Mouse (Mus musculus) embryonic facial prominence, embryonic 13.5 days (tissue): ENCODE results near the gene Hdhd5. TPM values are rescaled to one million over a fixed set of nuclear protein-coding genes. Genes with fewer than 3 reads are reported as not detected.
A peak's percentile ranks its signal among the peaks of the same experiment; 100 is the strongest.

Source experiments
- ATAC-seq: fragments of 200-750 bp; cut with Nextera tagmentation; 2 replicates; pipeline ENCODE4 v1.8.0; 2017; ENCODE audit warnings: low read depth; ENCODE audit not compliant: insufficient number of reproducible peaks, insufficient read depth, low FRiP score, low TSS enrichment
- H3K27ac ChIP-seq: fragments of 300-500 bp; sonication (generic); 2 replicates; pipeline ENCODE4 v1.5.1; 2015; ENCODE audit warnings: moderate library complexity, mild to moderate bottlenecking, inconsistent platforms
- H3K27me3 ChIP-seq: fragments of 300-500 bp; sonication (generic); 2 replicates; pipeline ENCODE4 v1.6.1; 2015; ENCODE audit warnings: mild to moderate bottlenecking, inconsistent platforms
- H3K36me3 ChIP-seq: fragments of 300-500 bp; sonication (generic); 2 replicates; pipeline ENCODE4 v1.6.1; 2015; ENCODE audit warnings: mild to moderate bottlenecking, inconsistent platforms
- H3K4me1 ChIP-seq: fragments of 300-500 bp; sonication (generic); 2 replicates; pipeline ENCODE4 v1.6.1; 2015; ENCODE audit warnings: inconsistent platforms
- H3K4me2 ChIP-seq: fragments of 300-500 bp; sonication (generic); 2 replicates; pipeline ENCODE4 v1.6.1; 2015; ENCODE audit warnings: moderate library complexity, mild to moderate bottlenecking, inconsistent platforms
- H3K4me3 ChIP-seq: fragments of 300-500 bp; sonication (generic); 2 replicates; pipeline ENCODE4 v1.5.1; 2015; ENCODE audit warnings: mild to moderate bottlenecking, inconsistent platforms
- H3K9ac ChIP-seq: fragments of 300-500 bp; sonication (generic); 2 replicates; pipeline ENCODE4 v1.6.1; 2015; ENCODE audit warnings: mild to moderate bottlenecking, inconsistent platforms
- H3K9me3 ChIP-seq: fragments of 300-500 bp; sonication (generic); 2 replicates; pipeline ENCODE4 v1.6.1; 2016; ENCODE audit warnings: inconsistent platforms
- WGBS: fragments of 180-500 bp; shearing (Covaris S2); methylation state at CpG from one replicate; pipeline ENCODE4 v1.1.7; 2015; ENCODE audit warnings: mixed read lengths; 5-methylcytosine and 5-hydroxymethylcytosine counted together
- polyA plus RNA-seq: library from polyadenylated mRNA; unstranded; fragments of >200 nt; fragmentation: Nextera tagmentation; extraction: Ambion mirVana; gene quantifications from 2 replicates; pipeline ENCODE4 v1.2.1, GENCODE M21; 2015

Hdhd5 gene
- polyA plus RNA-seq, 1 experiment from 2014 or later = 18.8 TPM

- Histone ChIP-seq H3K9ac (peak within 1 kb of the TSS; percentile 74), H3K4me1 (peaks cover 25% of the 10 kb centered on the region), H3K36me3 (no peaks in the 10 kb centered on the region), H3K4me2 (peak within 1 kb of the TSS; percentile 94), H3K27me3 (peaks cover 54% of the 10 kb centered on the region), H3K27ac (0 out of 2 replicates have a peak within 1 kb of the TSS, but pooled peaks have one; percentile 33), H3K4me3 (peak within 1 kb of the TSS; percentile 75), H3K9me3 (no peaks in the 10 kb centered on the region)
- ATAC-seq = peak; percentile 71
- under 1% methylated on average over 81 of the region's 84 CpGs for WGBS
These were observed 37.5 kb downstream of the Hdhd5 start, which contains the start of gene Tmem121b for GRCm38 (mm10) chr6:120493374-120494181. Tmem121b (minus strand) TSS chr6:120493807.

GRCm38 (mm10) chr6:120492499-120493373 is 38.4 kb downstream of the Hdhd5 start:
- peak overlapping the region; percentile 75 for H3K4me3 ChIP-seq
- peak; percentile 2; the same call in 1 of the 2 replicates for ATAC-seq
- H3K27me3 ChIP-seq = peaks cover 54% of the 10 kb centered on the region

GRCm38 (mm10) chr6:120491862-120492498 is 39.1 kb downstream of the Hdhd5 start:
- peak overlapping the region; percentile 94 for H3K4me2 ChIP-seq
- no peak overlapping the region for H3K27ac ChIP-seq
- peak overlapping the region; percentile 75 for H3K4me3 ChIP-seq
- no peaks in the 10 kb centered on the region for H3K36me3 ChIP-seq
- peaks cover 54% of the 10 kb centered on the region for H3K27me3 ChIP-seq
- no peak for ATAC-seq
- H3K4me1 ChIP-seq = peaks cover 25% of the 10 kb centered on the region
- WGBS = 9% methylated on average over 22 of the region's 22 CpGs
- H3K9ac ChIP-seq = no peak overlapping the region
- no peaks in the 10 kb centered on the region for H3K9me3 ChIP-seq

More at GRCm38 (mm10) chr6:120492499-120493373, 38.4 kb downstream of the Hdhd5 start:
- no peaks in the 10 kb centered on the region for H3K36me3 ChIP-seq
- H3K27ac ChIP-seq = no peak overlapping the region
- H3K4me2 ChIP-seq = peak overlapping the region; percentile 94
- H3K9me3 ChIP-seq = no peaks in the 10 kb centered on the region
- H3K9ac ChIP-seq = peak overlapping the region; percentile 74
- H3K4me1 ChIP-seq = peaks cover 25% of the 10 kb centered on the region
- WGBS = under 1% methylated on average over 92 of the region's 95 CpGs

- 52% methylated on average over 7 of the region's 7 CpGs for WGBS
- Histone ChIP-seq H3K27ac (no peak overlapping the region), H3K9me3 (no peaks in the 10 kb centered on the region), H3K4me2 (0 out of 2 replicates have a peak overlapping the region, but pooled peaks have one; percentile 94), H3K36me3 (no peaks in the 10 kb centered on the region), H3K9ac (no peak overlapping the region), H3K4me3 (no peak overlapping the region), H3K27me3 (peaks cover 52% of the 10 kb centered on the region), H3K4me1 (peaks cover 25% of the 10 kb centered on the region)
- no peak for ATAC-seq
These were observed 40.1 kb downstream of the Hdhd5 start for GRCm38 (mm10) chr6:120491064-120491463.

- Histone ChIP-seq H3K36me3 (no peaks in the 10 kb centered on the region), H3K4me2 (no peak overlapping the region), H3K27ac (no peak overlapping the region), H3K9me3 (no peaks in the 10 kb centered on the region), H3K27me3 (peaks cover 43% of the 10 kb centered on the region), H3K9ac (no peak overlapping the region), H3K4me3 (no peak overlapping the region), H3K4me1 (peaks cover 22% of the 10 kb centered on the region)
- WGBS = 67% methylated on average over 2 of the region's 2 CpGs
- ATAC-seq = no peak
These were observed 41.7 kb downstream of the Hdhd5 start for GRCm38 (mm10) chr6:120489461-120489860.

GRCm38 (mm10) chr6:120488647-120489046 is 42.5 kb downstream of the Hdhd5 start:
- Histone ChIP-seq H3K9ac (no peak overlapping the region), H3K4me1 (peaks cover 16% of the 10 kb centered on the region), H3K4me3 (no peak overlapping the region), H3K36me3 (no peaks in the 10 kb centered on the region), H3K27ac (no peak overlapping the region), H3K4me2 (no peak overlapping the region), H3K9me3 (no peaks in the 10 kb centered on the region), H3K27me3 (peaks cover 35% of the 10 kb centered on the region)
- no peak for ATAC-seq
- 68% methylated on average over 3 of the region's 3 CpGs for WGBS

GRCm38 (mm10) chr6:120486051-120486510 is 45.0 kb downstream of the Hdhd5 start:
- H3K9ac ChIP-seq = no peak overlapping the region
- H3K9me3 ChIP-seq = no peaks in the 10 kb centered on the region
- WGBS = 55% methylated on average over 8 of the region's 8 CpGs
- H3K27ac ChIP-seq = no peak overlapping the region
- no peak overlapping the region for H3K4me3 ChIP-seq
- H3K4me1 ChIP-seq = peaks cover 10% of the 10 kb centered on the region
- no peak overlapping the region for H3K4me2 ChIP-seq
- H3K36me3 ChIP-seq = peaks cover 8% of the 10 kb centered on the region
- peaks cover 10% of the 10 kb centered on the region for H3K27me3 ChIP-seq
- ATAC-seq = no peak

- Histone ChIP-seq H3K4me1 (peaks cover 10% of the 10 kb centered on the region), H3K9ac (no peak overlapping the region), H3K27me3 (peaks cover 5% of the 10 kb centered on the region; the same call in 1 of the 2 replicates), H3K27ac (no peak overlapping the region), H3K4me2 (no peak overlapping the region), H3K9me3 (no peaks in the 10 kb centered on the region), H3K36me3 (peaks cover 12% of the 10 kb centered on the region), H3K4me3 (no peak overlapping the region)
- WGBS = 77% methylated on average over 3 of the region's 3 CpGs
- ATAC-seq = no peak
These were observed 46.1 kb downstream of the Hdhd5 start for GRCm38 (mm10) chr6:120485038-120485437.

GRCm38 (mm10) chr6:120483211-120483626 is 47.9 kb downstream of the Hdhd5 start:
- no peak; the same call in 1 of the 2 replicates for ATAC-seq
- Histone ChIP-seq H3K4me3 (no peak overlapping the region), H3K9me3 (no peaks in the 10 kb centered on the region), H3K36me3 (peaks cover 23% of the 10 kb centered on the region), H3K4me2 (peak overlapping the region; percentile 30; the same call in 1 of the 2 replicates), H3K9ac (0 out of 2 replicates have a peak overlapping the region, but pooled peaks have one; percentile 21), H3K4me1 (peaks cover 10% of the 10 kb centered on the region), H3K27me3 (no peaks in the 10 kb centered on the region; the same call in 1 of the 2 replicates), H3K27ac (no peak overlapping the region)
- 26% methylated on average over 8 of the region's 8 CpGs for WGBS

- no peak for ATAC-seq
- H3K4me1 ChIP-seq = peaks cover 10% of the 10 kb centered on the region
- WGBS = 38% methylated on average over 6 of the region's 6 CpGs
- no peak overlapping the region for H3K9ac ChIP-seq
- no peaks in the 10 kb centered on the region for H3K9me3 ChIP-seq
- H3K27ac ChIP-seq = no peak overlapping the region
- H3K4me2 ChIP-seq = no peak overlapping the region
- peaks cover 27% of the 10 kb centered on the region for H3K36me3 ChIP-seq
- no peak overlapping the region for H3K4me3 ChIP-seq
- H3K27me3 ChIP-seq = no peaks in the 10 kb centered on the region; the same call in 1 of the 2 replicates
These were observed 48.4 kb downstream of the Hdhd5 start for GRCm38 (mm10) chr6:120482756-120483155.

- WGBS = 91% methylated on average over 14 of the region's 14 CpGs
- no peak for ATAC-seq
- Histone ChIP-seq H3K4me3 (no peak overlapping the region), H3K27ac (no peak overlapping the region), H3K36me3 (peaks cover 27% of the 10 kb centered on the region), H3K27me3 (no peaks in the 10 kb centered on the region; the same call in 1 of the 2 replicates), H3K9ac (no peak overlapping the region), H3K9me3 (no peaks in the 10 kb centered on the region), H3K4me2 (no peak overlapping the region), H3K4me1 (peaks cover 10% of the 10 kb centered on the region)
These were observed 49.1 kb downstream of the Hdhd5 start for GRCm38 (mm10) chr6:120482021-120482420.
